Mouse (Mus musculus) liver, embryonic 14.5 days (tissue): ENCODE measurements around the gene Man1c1.

Experiments used
- CTCF ChIP-seq: IDR thresholded peaks from 2 replicates; pipeline ENCODE4 v1.5.1; 2016; ENCODE audit warnings: antibody characterized with exemption, low read depth, control low read depth
- EP300 ChIP-seq: IDR thresholded peaks from 2 replicates; pipeline ENCODE4 v1.6.1; 2016; ENCODE audit warnings: antibody characterized with exemption, low read depth

- TF ChIP-seq EP300, result no peak
- no peak for TF ChIP-seq CTCF
Measured at GRCm38 (mm10) chr4:134601404-134601803, 102.7 kb downstream of the Man1c1 start.
